Mouse (Mus musculus) common myeloid progenitor, adult 5-6 weeks (primary cell): Measurements from ENCODE around the gene Pum3. TPM values are rescaled to one million over a fixed set of nuclear protein-coding genes. Genes with fewer than 3 reads are reported as not detected.

Experiments used
- ATAC-seq: replicated peaks from 2 replicates; pipeline ENCODE4 v1.8.0; 2016; ENCODE audit warnings: low read depth, mild to moderate bottlenecking, moderate TSS enrichment, inconsistent platforms; ENCODE audit not compliant: poor library complexity, severe bottlenecking
- total RNA-seq: library from RNA; stranded (forward); fragments of 200-1000, 187-1606 nt; gene quantifications from 2 replicates; pipeline ENCODE4 v1.2.3, GENCODE M21; 2017

Pum3 gene
- 162 and 180 TPM in 2 replicates for total RNA-seq

GRCm38 (mm10) chr19:27429745-27430251 lies at the start of gene Pum3:
TSS of gene Pum3 (minus strand) at chr19:27429825.
- ATAC-seq, result peak; percentile 94

GRCm38 (mm10) chr19:27466691-27467090 lies 37.1 kb upstream of the Pum3 start:
- no peak for ATAC-seq

GRCm38 (mm10) chr19:27462656-27463055 lies 33.0 kb upstream of the Pum3 start:
- no peak for ATAC-seq

- ATAC-seq, result peak; percentile 52
Measured at GRCm38 (mm10) chr19:27450458-27450857, 20.8 kb upstream of the Pum3 start.

GRCm38 (mm10) chr19:27447515-27447914 lies 17.9 kb upstream of the Pum3 start:
- ATAC-seq, result no peak

- ATAC-seq, result no peak
Measured at GRCm38 (mm10) chr19:27441106-27441505, 11.5 kb upstream of the Pum3 start.

GRCm38 (mm10) chr19:27437982-27438652 lies 8.5 kb upstream of the Pum3 start:
- ATAC-seq, result peak; percentile 66

- 0 out of 2 replicates have a peak, but pooled peaks have one; percentile 0 for ATAC-seq
Measured at GRCm38 (mm10) chr19:27430406-27430805, 781 bp upstream of the Pum3 start.

GRCm38 (mm10) chr19:27429281-27429680 lies 344 bp downstream of the Pum3 start:
- peak; percentile 11; the same call in 1 of the 2 replicates for ATAC-seq

- ATAC-seq, result no peak
Measured at GRCm38 (mm10) chr19:27427865-27428264, 1.8 kb downstream of the Pum3 start.

- ATAC-seq, result no peak
Measured at GRCm38 (mm10) chr19:27426451-27426850, 3.2 kb downstream of the Pum3 start.

- ATAC-seq, result no peak
Measured at GRCm38 (mm10) chr19:27425656-27426055, 4.0 kb downstream of the Pum3 start.

GRCm38 (mm10) chr19:27417375-27417774 lies 12.2 kb downstream of the Pum3 start:
- ATAC-seq, result no peak

GRCm38 (mm10) chr19:27416569-27416968 lies 13.1 kb downstream of the Pum3 start:
- ATAC-seq, result peak; percentile 85; the same call in 1 of the 2 replicates

GRCm38 (mm10) chr19:27411340-27411739 lies 18.3 kb downstream of the Pum3 start:
- no peak for ATAC-seq

- ATAC-seq, result no peak
Measured at GRCm38 (mm10) chr19:27410751-27411150, 18.9 kb downstream of the Pum3 start.

GRCm38 (mm10) chr19:27409782-27410181 lies 19.8 kb downstream of the Pum3 start:
- ATAC-seq, result no peak

GRCm38 (mm10) chr19:27409196-27409595 lies 20.4 kb downstream of the Pum3 start:
- no peak for ATAC-seq

GRCm38 (mm10) chr19:27397797-27398196 lies 31.8 kb downstream of the Pum3 start:
- ATAC-seq, result no peak

GRCm38 (mm10) chr19:27397223-27397622 lies 32.4 kb downstream of the Pum3 start:
- ATAC-seq, result no peak

GRCm38 (mm10) chr19:27396719-27397118 lies 32.9 kb downstream of the Pum3 start:
- no peak for ATAC-seq

- no peak for ATAC-seq
Measured at GRCm38 (mm10) chr19:27395936-27396335, 33.7 kb downstream of the Pum3 start.
